Mouse (Mus musculus): ENCODE results near the gene Pitpnb. TPM values are rescaled to one million over a fixed set of nuclear protein-coding genes. Genes with fewer than 3 reads are reported as not detected.

The Pitpnb gene
- polyA plus RNA-seq, 1 experiment from 2014 or later = 51.5 TPM

- no peak overlapping the region for H3K4me2 ChIP-seq
- no peak for ATAC-seq
Observed at GRCm38 (mm10) chr5:111313833-111314232, 16.7 kb upstream of the Pitpnb start.

GRCm38 (mm10) chr5:111315061-111315460 lies 15.5 kb upstream of the Pitpnb start:
- Histone ChIP-seq H3K9me3 (replicated peaks) (peaks cover 9% of the 10 kb centered on the region; the same call in 1 of the 2 replicates), H3K9ac (no peak overlapping the region), H3K27me3 (replicated peaks) (no peaks in the 10 kb centered on the region), H3K27ac (no peak overlapping the region), H3K4me2 (no peak overlapping the region), H3K4me1 (no peaks in the 10 kb centered on the region), H3K4me3 (no peak overlapping the region), H3K36me3 (no peaks in the 10 kb centered on the region)
- 67% methylated on average over 6 of the region's 6 CpGs for WGBS (ENCODE audit: insufficient replicate concordance)
- no peak for ATAC-seq

More at GRCm38 (mm10) chr5:111313833-111314232, 16.7 kb upstream of the Pitpnb start:
- no peak overlapping the region for H3K27ac ChIP-seq
- no peaks in the 10 kb centered on the region for H3K4me1 ChIP-seq
- H3K9me3 ChIP-seq (replicated peaks) = peaks cover 9% of the 10 kb centered on the region; the same call in 1 of the 2 replicates
- 76% methylated on average over 9 of the region's 9 CpGs for WGBS (ENCODE audit: insufficient replicate concordance)
- no peaks in the 10 kb centered on the region for H3K27me3 ChIP-seq (replicated peaks)
- H3K9ac ChIP-seq = no peak overlapping the region
- H3K36me3 ChIP-seq = no peaks in the 10 kb centered on the region
- H3K4me3 ChIP-seq = no peak overlapping the region

GRCm38 (mm10) chr5:111317526-111317925 lies 13.0 kb upstream of the Pitpnb start:
- ATAC-seq = no peak
- Histone ChIP-seq H3K9ac (no peak overlapping the region), H3K9me3 (replicated peaks) (peaks cover 9% of the 10 kb centered on the region; the same call in 1 of the 2 replicates), H3K36me3 (no peaks in the 10 kb centered on the region), H3K4me3 (no peak overlapping the region), H3K4me1 (no peaks in the 10 kb centered on the region), H3K27ac (no peak overlapping the region), H3K4me2 (no peak overlapping the region), H3K27me3 (replicated peaks) (no peaks in the 10 kb centered on the region)
- 70% methylated on average over 3 of the region's 3 CpGs for WGBS (ENCODE audit: insufficient replicate concordance)

GRCm38 (mm10) chr5:111318946-111319345 lies 11.6 kb upstream of the Pitpnb start:
- WGBS (ENCODE audit: insufficient replicate concordance) = 33% methylated on average over 1 of the region's 1 CpGs
- Histone ChIP-seq H3K4me1 (no peaks in the 10 kb centered on the region), H3K27ac (no peak overlapping the region), H3K9ac (no peak overlapping the region), H3K27me3 (replicated peaks) (0 out of 2 replicates have a peak, but pooled peaks cover 3% of the 10 kb centered on the region), H3K36me3 (no peaks in the 10 kb centered on the region), H3K4me3 (no peak overlapping the region), H3K9me3 (replicated peaks) (peaks cover 2% of the 10 kb centered on the region; the same call in 1 of the 2 replicates), H3K4me2 (no peak overlapping the region)
- ATAC-seq = no peak

GRCm38 (mm10) chr5:111325813-111326212 lies 4.8 kb upstream of the Pitpnb start:
- 12% methylated on average over 1 of the region's 1 CpGs for WGBS (ENCODE audit: insufficient replicate concordance)
- H3K36me3 ChIP-seq = no peaks in the 10 kb centered on the region

GRCm38 (mm10) chr5:111327420-111327819 lies 3.1 kb upstream of the Pitpnb start:
- ATAC-seq = no peak
- Histone ChIP-seq H3K27ac (no peak overlapping the region), H3K27me3 (replicated peaks) (0 out of 2 replicates have a peak, but pooled peaks cover 5% of the 10 kb centered on the region), H3K4me3 (no peak overlapping the region), H3K9ac (no peak overlapping the region), H3K4me2 (no peak overlapping the region), H3K4me1 (peaks cover 16% of the 10 kb centered on the region), H3K36me3 (no peaks in the 10 kb centered on the region), H3K9me3 (replicated peaks) (no peaks in the 10 kb centered on the region)
- 63% methylated on average over 7 of the region's 7 CpGs for WGBS (ENCODE audit: insufficient replicate concordance)

More at GRCm38 (mm10) chr5:111325813-111326212, 4.8 kb upstream of the Pitpnb start:
- no peak overlapping the region for H3K27ac ChIP-seq
- no peaks in the 10 kb centered on the region for H3K9me3 ChIP-seq (replicated peaks)
- H3K4me1 ChIP-seq = peaks cover 5% of the 10 kb centered on the region; the same call in 1 of the 2 replicates
- 0 out of 2 replicates have a peak, but pooled peaks cover 5% of the 10 kb centered on the region for H3K27me3 ChIP-seq (replicated peaks)
- H3K4me3 ChIP-seq = no peak overlapping the region
- ATAC-seq = no peak
- no peak overlapping the region for H3K9ac ChIP-seq
- H3K4me2 ChIP-seq = no peak overlapping the region

- 14% methylated on average over 10 of the region's 10 CpGs for WGBS (ENCODE audit: insufficient replicate concordance)
- Histone ChIP-seq H3K27ac (peak overlapping the region; percentile 82), H3K4me2 (peak overlapping the region; percentile 85), H3K4me1 (peaks cover 37% of the 10 kb centered on the region), H3K36me3 (peaks cover 17% of the 10 kb centered on the region), H3K27me3 (replicated peaks) (no peaks in the 10 kb centered on the region), H3K9me3 (replicated peaks) (no peaks in the 10 kb centered on the region), H3K4me3 (peak overlapping the region; percentile 95), H3K9ac (peak overlapping the region; percentile 97)
- ATAC-seq = peak; percentile 41
Observed at GRCm38 (mm10) chr5:111329782-111330416, 664 bp upstream of the Pitpnb start.

GRCm38 (mm10) chr5:111331099-111331435 lies 504 bp downstream of the Pitpnb start:
- Histone ChIP-seq H3K36me3 (peaks cover 27% of the 10 kb centered on the region), H3K27ac (peak overlapping the region; percentile 82), H3K27me3 (replicated peaks) (no peaks in the 10 kb centered on the region), H3K4me3 (peak overlapping the region; percentile 95), H3K4me2 (peak overlapping the region; percentile 85), H3K9ac (peak overlapping the region; percentile 97), H3K9me3 (replicated peaks) (no peaks in the 10 kb centered on the region), H3K4me1 (peaks cover 46% of the 10 kb centered on the region)
- ATAC-seq = no peak
- WGBS (ENCODE audit: insufficient replicate concordance) = under 1% methylated on average over 14 of the region's 14 CpGs

GRCm38 (mm10) chr5:111335939-111336691 lies 5.6 kb downstream of the Pitpnb start:
- WGBS (ENCODE audit: insufficient replicate concordance) = 68% methylated on average over 8 of the region's 8 CpGs
- H3K36me3 ChIP-seq = peaks cover 76% of the 10 kb centered on the region
- no peak overlapping the region for H3K4me3 ChIP-seq
- H3K4me2 ChIP-seq = peak overlapping the region; percentile 30
- no peak overlapping the region for H3K9ac ChIP-seq
- H3K9me3 ChIP-seq (replicated peaks) = no peaks in the 10 kb centered on the region
- peak; percentile 59 for ATAC-seq
- H3K27ac ChIP-seq = peak overlapping the region; percentile 22; the same call in 1 of the 2 replicates
- H3K27me3 ChIP-seq (replicated peaks) = no peaks in the 10 kb centered on the region
- peaks cover 48% of the 10 kb centered on the region for H3K4me1 ChIP-seq

- H3K4me1 ChIP-seq = peaks cover 3% of the 10 kb centered on the region; the same call in 1 of the 2 replicates
- no peak overlapping the region for H3K27ac ChIP-seq
- peaks cover 98% of the 10 kb centered on the region for H3K36me3 ChIP-seq
- no peak for ATAC-seq
- H3K4me2 ChIP-seq = no peak overlapping the region
- H3K9ac ChIP-seq = no peak overlapping the region
- no peak overlapping the region for H3K4me3 ChIP-seq
- H3K27me3 ChIP-seq (replicated peaks) = no peaks in the 10 kb centered on the region
- no peaks in the 10 kb centered on the region for H3K9me3 ChIP-seq (replicated peaks)
- WGBS (ENCODE audit: insufficient replicate concordance) = 52% methylated on average over 5 of the region's 5 CpGs
Observed at GRCm38 (mm10) chr5:111341609-111342008, 11.0 kb downstream of the Pitpnb start.

GRCm38 (mm10) chr5:111344721-111345400 lies 14.3 kb downstream of the Pitpnb start:
- no peaks in the 10 kb centered on the region; the same call in 1 of the 2 replicates for H3K4me1 ChIP-seq
- no peak overlapping the region for H3K9ac ChIP-seq
- H3K4me3 ChIP-seq = no peak overlapping the region
- H3K9me3 ChIP-seq (replicated peaks) = no peaks in the 10 kb centered on the region
- H3K36me3 ChIP-seq = peaks cover 100% of the 10 kb centered on the region
- no peak for ATAC-seq
- H3K27ac ChIP-seq = no peak overlapping the region
- no peak overlapping the region for H3K4me2 ChIP-seq
- H3K27me3 ChIP-seq (replicated peaks) = no peaks in the 10 kb centered on the region
- 86% methylated on average over 2 of the region's 2 CpGs for WGBS (ENCODE audit: insufficient replicate concordance)

Measured in liver, embryonic 12.5 days (tissue).